Mouse (Mus musculus): ENCODE measurements around the gene Ugt2b34. TPM values are rescaled to one million over a fixed set of nuclear protein-coding genes. Genes with fewer than 3 reads are reported as not detected.

Ugt2b34 gene
- polyA plus RNA-seq (2015; fragmentation: Nextera tagmentation; extraction: Ambion mirVana), result not detected in 2 replicates

- no peaks in the 10 kb centered on the region for H3K4me1 ChIP-seq
- no peaks in the 10 kb centered on the region for H3K36me3 ChIP-seq (ENCODE audit: poor library complexity, severe bottlenecking)
- H3K9ac ChIP-seq, result no peak within 1 kb of the TSS
- H3K9me3 ChIP-seq (replicated peaks), result no peaks in the 10 kb centered on the region
- H3K4me3 ChIP-seq, result no peak within 1 kb of the TSS
- 72% methylated on average over 1 of the region's 1 CpGs for WGBS
- no peak within 1 kb of the TSS for H3K27ac ChIP-seq
- no peaks in the 10 kb centered on the region for H3K27me3 ChIP-seq
- no peak within 1 kb of the TSS for H3K4me2 ChIP-seq
- no peak for ATAC-seq
Measured at GRCm38 (mm10) chr5:86906758-86907157, at the start of gene Ugt2b34. TSS of gene Ugt2b34 (minus strand) at chr5:86906937.

GRCm38 (mm10) chr5:86942111-86942510 lies 35.4 kb upstream of the Ugt2b34 start:
- ATAC-seq, result no peak
- Histone ChIP-seq H3K9ac (no peak overlapping the region), H3K4me2 (no peak overlapping the region), H3K9me3 (replicated peaks) (no peaks in the 10 kb centered on the region), H3K4me1 (no peaks in the 10 kb centered on the region), H3K36me3 (ENCODE audit: poor library complexity, severe bottlenecking) (no peaks in the 10 kb centered on the region), H3K27me3 (no peaks in the 10 kb centered on the region), H3K27ac (no peak overlapping the region), H3K4me3 (no peak overlapping the region)
- WGBS, result 97% methylated on average over 2 of the region's 2 CpGs

GRCm38 (mm10) chr5:86926426-86926825 lies 19.7 kb upstream of the Ugt2b34 start, which contains the start of gene Ugt2b1:
TSS of gene Ugt2b1 (minus strand) at chr5:86926530.
- no peak within 1 kb of the TSS for H3K9ac ChIP-seq
- H3K9me3 ChIP-seq (replicated peaks), result no peaks in the 10 kb centered on the region
- H3K4me2 ChIP-seq, result no peak within 1 kb of the TSS
- ATAC-seq, result no peak
- no peaks in the 10 kb centered on the region for H3K27me3 ChIP-seq
- no peak within 1 kb of the TSS for H3K27ac ChIP-seq
- 92% methylated on average over 2 of the region's 2 CpGs for WGBS
- H3K4me3 ChIP-seq, result no peak within 1 kb of the TSS
- H3K4me1 ChIP-seq, result no peaks in the 10 kb centered on the region
- H3K36me3 ChIP-seq (ENCODE audit: poor library complexity, severe bottlenecking), result no peaks in the 10 kb centered on the region

- Histone ChIP-seq H3K9ac (no peak overlapping the region), H3K4me1 (no peaks in the 10 kb centered on the region), H3K9me3 (replicated peaks) (no peaks in the 10 kb centered on the region), H3K27me3 (no peaks in the 10 kb centered on the region), H3K4me2 (no peak overlapping the region), H3K36me3 (ENCODE audit: poor library complexity, severe bottlenecking) (no peaks in the 10 kb centered on the region), H3K27ac (no peak overlapping the region), H3K4me3 (no peak overlapping the region)
- ATAC-seq, result no peak
- 69% methylated on average over 3 of the region's 3 CpGs for WGBS
Measured at GRCm38 (mm10) chr5:86920661-86921233, 14.0 kb upstream of the Ugt2b34 start.

- H3K4me3 ChIP-seq, result no peak overlapping the region
- H3K27ac ChIP-seq, result no peak overlapping the region
- H3K27me3 ChIP-seq, result no peaks in the 10 kb centered on the region
- no peaks in the 10 kb centered on the region for H3K36me3 ChIP-seq (ENCODE audit: poor library complexity, severe bottlenecking)
- no peak overlapping the region for H3K9ac ChIP-seq
- H3K4me2 ChIP-seq, result no peak overlapping the region
- WGBS, result 88% methylated on average over 3 of the region's 3 CpGs
- H3K4me1 ChIP-seq, result no peaks in the 10 kb centered on the region
- ATAC-seq, result no peak
- no peaks in the 10 kb centered on the region for H3K9me3 ChIP-seq (replicated peaks)
Measured at GRCm38 (mm10) chr5:86911357-86912099, 4.8 kb upstream of the Ugt2b34 start.

- H3K27ac ChIP-seq, result no peak overlapping the region
- 73% methylated on average over 1 of the region's 1 CpGs for WGBS
- no peak overlapping the region for H3K4me3 ChIP-seq
- H3K27me3 ChIP-seq, result no peaks in the 10 kb centered on the region
- no peaks in the 10 kb centered on the region for H3K9me3 ChIP-seq (replicated peaks)
- no peak for ATAC-seq
- no peak overlapping the region for H3K4me2 ChIP-seq
- H3K9ac ChIP-seq, result no peak overlapping the region
- H3K4me1 ChIP-seq, result no peaks in the 10 kb centered on the region
- H3K36me3 ChIP-seq (ENCODE audit: poor library complexity, severe bottlenecking), result no peaks in the 10 kb centered on the region
Measured at GRCm38 (mm10) chr5:86910770-86911169, 4.0 kb upstream of the Ugt2b34 start.

- Histone ChIP-seq H3K9me3 (replicated peaks) (no peaks in the 10 kb centered on the region), H3K4me3 (no peak overlapping the region), H3K4me2 (no peak overlapping the region), H3K9ac (no peak overlapping the region), H3K27me3 (no peaks in the 10 kb centered on the region), H3K27ac (no peak overlapping the region), H3K36me3 (ENCODE audit: poor library complexity, severe bottlenecking) (no peaks in the 10 kb centered on the region), H3K4me1 (no peaks in the 10 kb centered on the region)
- WGBS, result 93% methylated on average over 1 of the region's 1 CpGs
- no peak for ATAC-seq
Measured at GRCm38 (mm10) chr5:86889933-86890332, 16.8 kb downstream of the Ugt2b34 start.

- no peak overlapping the region for H3K9ac ChIP-seq
- ATAC-seq, result no peak
- no peaks in the 10 kb centered on the region for H3K4me1 ChIP-seq
- no peak overlapping the region for H3K4me2 ChIP-seq
- H3K36me3 ChIP-seq (ENCODE audit: poor library complexity, severe bottlenecking), result no peaks in the 10 kb centered on the region
- 88% methylated on average over 1 of the region's 1 CpGs for WGBS
- no peaks in the 10 kb centered on the region; the same call in 1 of the 2 replicates for H3K9me3 ChIP-seq (replicated peaks)
- no peak overlapping the region for H3K27ac ChIP-seq
- H3K4me3 ChIP-seq, result no peak overlapping the region
- no peaks in the 10 kb centered on the region for H3K27me3 ChIP-seq
Measured at GRCm38 (mm10) chr5:86888420-86888819, 18.3 kb downstream of the Ugt2b34 start.

GRCm38 (mm10) chr5:86887081-86887480 lies 19.7 kb downstream of the Ugt2b34 start:
- Histone ChIP-seq H3K4me1 (no peaks in the 10 kb centered on the region), H3K9me3 (replicated peaks) (no peaks in the 10 kb centered on the region; the same call in 1 of the 2 replicates), H3K4me3 (no peak overlapping the region), H3K27ac (no peak overlapping the region), H3K27me3 (no peaks in the 10 kb centered on the region), H3K9ac (no peak overlapping the region), H3K4me2 (no peak overlapping the region), H3K36me3 (ENCODE audit: poor library complexity, severe bottlenecking) (no peaks in the 10 kb centered on the region)
- 96% methylated on average over 1 of the region's 1 CpGs for WGBS
- no peak for ATAC-seq

- Histone ChIP-seq H3K27ac (no peak overlapping the region), H3K4me1 (no peaks in the 10 kb centered on the region), H3K4me2 (no peak overlapping the region), H3K4me3 (no peak overlapping the region), H3K36me3 (ENCODE audit: poor library complexity, severe bottlenecking) (no peaks in the 10 kb centered on the region), H3K9me3 (replicated peaks) (no peaks in the 10 kb centered on the region; the same call in 1 of the 2 replicates), H3K9ac (no peak overlapping the region), H3K27me3 (no peaks in the 10 kb centered on the region)
- WGBS, result 60% methylated on average over 3 of the region's 3 CpGs
- ATAC-seq, result no peak
Measured at GRCm38 (mm10) chr5:86886620-86887019, 20.1 kb downstream of the Ugt2b34 start.

- Histone ChIP-seq H3K9ac (no peak overlapping the region), H3K4me1 (no peaks in the 10 kb centered on the region), H3K36me3 (ENCODE audit: poor library complexity, severe bottlenecking) (no peaks in the 10 kb centered on the region), H3K27ac (no peak overlapping the region), H3K4me3 (no peak overlapping the region), H3K27me3 (no peaks in the 10 kb centered on the region), H3K4me2 (no peak overlapping the region), H3K9me3 (replicated peaks) (no peaks in the 10 kb centered on the region)
- 83% methylated on average over 1 of the region's 1 CpGs for WGBS
- ATAC-seq, result no peak
Measured at GRCm38 (mm10) chr5:86871877-86872276, 34.9 kb downstream of the Ugt2b34 start.

GRCm38 (mm10) chr5:86858336-86858735 lies 48.4 kb downstream of the Ugt2b34 start:
- ATAC-seq, result no peak
- no peak overlapping the region for H3K4me2 ChIP-seq

More at GRCm38 (mm10) chr5:86858336-86858735, 48.4 kb downstream of the Ugt2b34 start:
- H3K27ac ChIP-seq, result no peak overlapping the region
- no peak overlapping the region for H3K9ac ChIP-seq
- no peaks in the 10 kb centered on the region for H3K9me3 ChIP-seq (replicated peaks)
- H3K4me1 ChIP-seq, result no peaks in the 10 kb centered on the region
- H3K4me3 ChIP-seq, result no peak overlapping the region
- H3K27me3 ChIP-seq, result no peaks in the 10 kb centered on the region
- WGBS, result 52% methylated on average over 3 of the region's 3 CpGs
- H3K36me3 ChIP-seq (ENCODE audit: poor library complexity, severe bottlenecking), result no peaks in the 10 kb centered on the region

Data from forebrain, embryonic 13.5 days (tissue).